Mouse (Mus musculus): ENCODE measurements around the gene Enah. TPM values are rescaled to one million over a fixed set of nuclear protein-coding genes. Genes with fewer than 3 reads are reported as not detected.

The Enah gene
- polyA plus RNA-seq (2012; rRNA removed), result 10.7 and 12.2 TPM in 2 replicates

DNA sequence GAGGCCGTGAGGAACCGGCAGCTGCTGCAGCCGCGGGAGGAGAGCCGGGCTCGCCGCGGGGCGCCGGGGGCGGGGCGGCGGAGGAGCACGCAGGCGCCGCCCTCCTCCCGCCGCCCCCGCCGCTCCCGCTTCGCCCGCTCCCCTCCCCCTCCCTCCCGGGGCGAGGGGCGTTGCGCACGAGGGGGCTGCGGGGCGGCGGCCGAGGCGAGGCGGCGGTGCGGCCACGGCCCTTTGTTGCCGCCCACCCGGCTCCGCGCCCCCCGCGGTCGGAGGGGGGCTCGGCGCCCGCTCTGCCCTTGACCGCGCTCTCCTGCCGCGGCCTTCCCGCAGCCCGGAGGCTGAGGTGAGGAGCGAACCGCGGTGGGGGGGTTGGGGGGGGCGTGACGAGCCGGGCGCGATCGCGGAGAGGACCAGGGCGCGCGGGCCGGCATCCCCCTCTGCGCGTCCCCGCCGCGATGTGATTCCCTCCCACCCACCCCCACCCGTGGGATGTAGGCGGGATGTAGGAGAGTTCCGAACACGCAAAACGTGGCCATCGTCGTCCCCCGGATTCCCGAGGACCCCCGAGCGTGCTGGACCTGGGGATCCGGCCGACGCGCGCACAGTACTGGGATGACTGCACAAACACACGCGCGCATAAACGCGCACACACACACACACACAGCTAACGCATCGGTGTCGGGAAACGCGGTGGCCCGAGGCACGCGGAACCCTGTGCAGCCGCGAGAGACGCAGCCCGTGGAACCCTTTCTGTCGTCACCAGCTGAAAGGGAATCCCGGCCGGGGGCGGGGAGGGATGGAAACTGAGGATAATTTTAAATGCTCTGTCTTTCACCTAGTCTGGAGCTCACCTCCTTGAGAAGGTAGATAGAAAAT, at the start of gene Enah:
Gene Enah, minus strand, starts transcription at position 65 of the 876 bp plus-strand sequence.

Other genes starting within 250 kb of the Enah start
- gene Lbr, start 176.9 kb downstream of the Enah start, polyA plus RNA-seq (2012; rRNA removed), result 21.0 and 22.5 TPM in 2 replicates
- gene Srp9, start 104.7 kb upstream of the Enah start, polyA plus RNA-seq (2012; rRNA removed), result 34.2 and 37.0 TPM in 2 replicates
- not detected in 2 replicates for gene Vmn1r1, start 144.5 kb upstream of the Enah start, polyA plus RNA-seq (2012; rRNA removed)